Mouse (Mus musculus) lung, postnatal 0 days (tissue): ENCODE measurements around the gene Pvr.

Experiments used
- CTCF ChIP-seq: IDR thresholded peaks from 2 replicates; pipeline ENCODE4 v1.5.1; 2016; ENCODE audit warnings: antibody characterized with exemption, mild to moderate bottlenecking
- EP300 ChIP-seq: IDR thresholded peaks from 2 replicates; pipeline ENCODE4 v1.6.1; 2016; ENCODE audit warnings: antibody characterized with exemption, mild to moderate bottlenecking, control low read depth

GRCm38 (mm10) chr7:19866490-19866889 is 54.5 kb downstream of the Pvr start:
- TF ChIP-seq CTCF (no peak), EP300 (no peak)
